Mouse (Mus musculus) mesoderm, embryonic 11.5 days (tissue): ENCODE measurements around the gene Qtrt1.

Experiments used
- DNase-seq: peaks from one replicate; pipeline ENCODE4 v3.0.0-alpha.2; 2012; ENCODE audit warnings: low read depth, low spot score

Qtrt1 gene

GRCm38 (mm10) chr9:21419646-21420045 lies 8.0 kb downstream of the Qtrt1 start:
- DNase-seq, result no peak

- DNase-seq, result peak; percentile 99
These were observed 13.3 kb downstream of the Qtrt1 start, which contains the start of gene Dnm2 for GRCm38 (mm10) chr9:21424631-21425555. Gene Dnm2, plus strand, starts transcription at chr9:21424908.

GRCm38 (mm10) chr9:21425556-21425945 lies 13.9 kb downstream of the Qtrt1 start:
- no peak for DNase-seq

- DNase-seq, result no peak
These were observed 14.4 kb downstream of the Qtrt1 start for GRCm38 (mm10) chr9:21426013-21426412.

- DNase-seq, result no peak
These were observed 14.9 kb downstream of the Qtrt1 start for GRCm38 (mm10) chr9:21426525-21426924.

GRCm38 (mm10) chr9:21427773-21428172 lies 16.1 kb downstream of the Qtrt1 start:
- no peak for DNase-seq

- DNase-seq, result no peak
These were observed 16.5 kb downstream of the Qtrt1 start for GRCm38 (mm10) chr9:21428178-21428577.

- no peak for DNase-seq
These were observed 19.1 kb downstream of the Qtrt1 start for GRCm38 (mm10) chr9:21430724-21431123.

- no peak for DNase-seq
These were observed 20.4 kb downstream of the Qtrt1 start for GRCm38 (mm10) chr9:21432066-21432465.

- no peak for DNase-seq
These were observed 22.1 kb downstream of the Qtrt1 start for GRCm38 (mm10) chr9:21433766-21434165.

GRCm38 (mm10) chr9:21434410-21434809 lies 22.8 kb downstream of the Qtrt1 start:
- no peak for DNase-seq

GRCm38 (mm10) chr9:21435777-21436635 lies 24.4 kb downstream of the Qtrt1 start:
- no peak for DNase-seq

- DNase-seq, result no peak
These were observed 25.9 kb downstream of the Qtrt1 start for GRCm38 (mm10) chr9:21437577-21437976.

GRCm38 (mm10) chr9:21438219-21438618 lies 26.6 kb downstream of the Qtrt1 start:
- DNase-seq, result no peak

- no peak for DNase-seq
These were observed 27.8 kb downstream of the Qtrt1 start for GRCm38 (mm10) chr9:21439456-21439855.

- no peak for DNase-seq
These were observed 28.3 kb downstream of the Qtrt1 start for GRCm38 (mm10) chr9:21439914-21440313.

- no peak for DNase-seq
These were observed 28.8 kb downstream of the Qtrt1 start for GRCm38 (mm10) chr9:21440387-21440786.

GRCm38 (mm10) chr9:21443853-21444252 lies 32.2 kb downstream of the Qtrt1 start:
- no peak for DNase-seq

GRCm38 (mm10) chr9:21444574-21444973 lies 32.9 kb downstream of the Qtrt1 start:
- DNase-seq, result no peak

GRCm38 (mm10) chr9:21445081-21445744 lies 33.6 kb downstream of the Qtrt1 start:
- DNase-seq, result no peak

GRCm38 (mm10) chr9:21447778-21448177 lies 36.1 kb downstream of the Qtrt1 start:
- DNase-seq, result no peak

GRCm38 (mm10) chr9:21449710-21450109 lies 38.1 kb downstream of the Qtrt1 start:
- no peak for DNase-seq
